Mouse (Mus musculus) embryonic facial prominence, embryonic 15.5 days (tissue): ENCODE measurements around the gene Abcc4. TPM values are rescaled to one million over a fixed set of nuclear protein-coding genes. Genes with fewer than 3 reads are reported as not detected.

Experiments used
- ATAC-seq: fragments of 200-750 bp; cut with Nextera tagmentation; 2 replicates; pipeline ENCODE4 v1.8.0; 2017; ENCODE audit warnings: low read depth, moderate TSS enrichment; ENCODE audit not compliant: insufficient number of reproducible peaks, low FRiP score, low TSS enrichment
- H3K27ac ChIP-seq: fragments of 300-500 bp; sonication (generic); replicated peaks from 2 replicates; pipeline ENCODE4 v1.5.1; 2015; ENCODE audit warnings: mild to moderate bottlenecking, inconsistent platforms
- H3K27me3 ChIP-seq: fragments of 300-500 bp; sonication (generic); 2 replicates; pipeline ENCODE4 v1.6.1; 2015; ENCODE audit warnings: inconsistent platforms
- H3K36me3 ChIP-seq: fragments of 300-500 bp; sonication (generic); 2 replicates; pipeline ENCODE4 v1.6.1; 2015; ENCODE audit warnings: mild to moderate bottlenecking, inconsistent platforms
- H3K4me1 ChIP-seq: fragments of 300-500 bp; sonication (generic); 2 replicates; pipeline ENCODE4 v1.6.1; 2015; ENCODE audit warnings: inconsistent platforms
- H3K4me2 ChIP-seq: fragments of 300-500 bp; sonication (generic); replicated peaks from 2 replicates; pipeline ENCODE4 v1.6.1; 2015; ENCODE audit warnings: mild to moderate bottlenecking, inconsistent platforms
- H3K4me3 ChIP-seq: fragments of 300-500 bp; sonication (generic); replicated peaks from 2 replicates; pipeline ENCODE4 v1.5.1; 2015; ENCODE audit warnings: mild to moderate bottlenecking, inconsistent platforms
- H3K9ac ChIP-seq: fragments of 300-500 bp; sonication (generic); 2 replicates; pipeline ENCODE4 v1.6.1; 2015; ENCODE audit warnings: inconsistent platforms
- H3K9me3 ChIP-seq: fragments of 300-500 bp; sonication (generic); replicated peaks from 2 replicates; pipeline ENCODE4 v1.6.1; 2016; ENCODE audit warnings: inconsistent platforms
- WGBS: fragments of 180-500 bp; shearing (Covaris S2); methylation state at CpG from one replicate; pipeline ENCODE4 v1.1.7; 2015; 5-methylcytosine and 5-hydroxymethylcytosine counted together
- polyA plus RNA-seq: library from polyadenylated mRNA; unstranded; fragments of >200 nt; fragmentation: Nextera tagmentation; extraction: Ambion mirVana; gene quantifications from 2 replicates; pipeline ENCODE4 v1.2.1, GENCODE M21; 2015

The Abcc4 gene
- polyA plus RNA-seq, result 3.2 and 4.3 TPM in 2 replicates

- Histone ChIP-seq H3K4me1 (peaks cover 16% of the 10 kb centered on the region), H3K9me3 (no peaks in the 10 kb centered on the region), H3K27ac (no peak within 1 kb of the TSS), H3K36me3 (no peaks in the 10 kb centered on the region), H3K9ac (peak within 1 kb of the TSS; percentile 16; the same call in 1 of the 2 replicates), H3K27me3 (peaks cover 42% of the 10 kb centered on the region), H3K4me3 (peak within 1 kb of the TSS; percentile 65), H3K4me2 (peak within 1 kb of the TSS; percentile 95)
- under 1% methylated on average over 106 of the region's 106 CpGs for WGBS
- ATAC-seq, result peak; percentile 39; the same call in 1 of the 2 replicates
These were observed at the start of gene Abcc4 for GRCm38 (mm10) chr14:118705808-118706731. Gene Abcc4 (minus strand): TSS chr14:118706219.

- H3K27ac ChIP-seq, result no peak overlapping the region
- 78% methylated on average over 8 of the region's 8 CpGs for WGBS
- ATAC-seq, result no peak
- H3K4me3 ChIP-seq, result no peak overlapping the region
- no peak overlapping the region for H3K9ac ChIP-seq
- no peaks in the 10 kb centered on the region for H3K4me1 ChIP-seq
- no peaks in the 10 kb centered on the region for H3K9me3 ChIP-seq
- no peaks in the 10 kb centered on the region for H3K27me3 ChIP-seq
- no peak overlapping the region for H3K4me2 ChIP-seq
- H3K36me3 ChIP-seq, result no peaks in the 10 kb centered on the region
These were observed 45.3 kb upstream of the Abcc4 start for GRCm38 (mm10) chr14:118751193-118751753.

- no peak for ATAC-seq
- H3K4me3 ChIP-seq, result no peak overlapping the region
- 82% methylated on average over 6 of the region's 6 CpGs for WGBS
These were observed 44.6 kb upstream of the Abcc4 start for GRCm38 (mm10) chr14:118750505-118751192.

GRCm38 (mm10) chr14:118749715-118750114, 43.7 kb upstream of the Abcc4 start:
- H3K27ac ChIP-seq, result no peak overlapping the region
- no peaks in the 10 kb centered on the region for H3K27me3 ChIP-seq
- no peak for ATAC-seq
- H3K9me3 ChIP-seq, result no peaks in the 10 kb centered on the region
- H3K4me1 ChIP-seq, result no peaks in the 10 kb centered on the region
- no peak overlapping the region for H3K9ac ChIP-seq
- no peak overlapping the region for H3K4me2 ChIP-seq
- H3K4me3 ChIP-seq, result no peak overlapping the region
- no peaks in the 10 kb centered on the region for H3K36me3 ChIP-seq
- 51% methylated on average over 4 of the region's 4 CpGs for WGBS

More at GRCm38 (mm10) chr14:118750505-118751192, 44.6 kb upstream of the Abcc4 start:
- H3K4me2 ChIP-seq, result no peak overlapping the region
- no peaks in the 10 kb centered on the region for H3K4me1 ChIP-seq
- no peaks in the 10 kb centered on the region for H3K9me3 ChIP-seq
- no peak overlapping the region for H3K27ac ChIP-seq
- no peak overlapping the region for H3K9ac ChIP-seq
- H3K36me3 ChIP-seq, result no peaks in the 10 kb centered on the region
- H3K27me3 ChIP-seq, result no peaks in the 10 kb centered on the region

GRCm38 (mm10) chr14:118749068-118749467, 43.0 kb upstream of the Abcc4 start:
- WGBS, result 94% methylated on average over 2 of the region's 2 CpGs

GRCm38 (mm10) chr14:118742862-118743261, 36.8 kb upstream of the Abcc4 start:
- H3K27ac ChIP-seq, result no peak overlapping the region
- WGBS, result 60% methylated on average over 5 of the region's 5 CpGs
- ATAC-seq, result no peak

More at GRCm38 (mm10) chr14:118749068-118749467, 43.0 kb upstream of the Abcc4 start:
- H3K9me3 ChIP-seq, result no peaks in the 10 kb centered on the region
- no peak overlapping the region for H3K27ac ChIP-seq
- H3K4me2 ChIP-seq, result no peak overlapping the region
- no peak for ATAC-seq
- H3K4me1 ChIP-seq, result no peaks in the 10 kb centered on the region
- H3K4me3 ChIP-seq, result no peak overlapping the region
- H3K36me3 ChIP-seq, result no peaks in the 10 kb centered on the region
- H3K27me3 ChIP-seq, result no peaks in the 10 kb centered on the region
- H3K9ac ChIP-seq, result no peak overlapping the region

GRCm38 (mm10) chr14:118741780-118742179, 35.8 kb upstream of the Abcc4 start:
- no peaks in the 10 kb centered on the region for H3K27me3 ChIP-seq
- no peak overlapping the region for H3K27ac ChIP-seq
- H3K9me3 ChIP-seq, result no peaks in the 10 kb centered on the region
- no peaks in the 10 kb centered on the region for H3K4me1 ChIP-seq
- H3K4me2 ChIP-seq, result no peak overlapping the region
- no peak overlapping the region for H3K9ac ChIP-seq
- ATAC-seq, result no peak
- no peaks in the 10 kb centered on the region for H3K36me3 ChIP-seq
- H3K4me3 ChIP-seq, result no peak overlapping the region

More at GRCm38 (mm10) chr14:118742862-118743261, 36.8 kb upstream of the Abcc4 start:
- H3K27me3 ChIP-seq, result no peaks in the 10 kb centered on the region
- no peak overlapping the region for H3K9ac ChIP-seq
- no peaks in the 10 kb centered on the region for H3K4me1 ChIP-seq
- no peaks in the 10 kb centered on the region for H3K36me3 ChIP-seq
- no peak overlapping the region for H3K4me3 ChIP-seq
- H3K4me2 ChIP-seq, result no peak overlapping the region
- H3K9me3 ChIP-seq, result no peaks in the 10 kb centered on the region

GRCm38 (mm10) chr14:118737251-118737888, 31.4 kb upstream of the Abcc4 start:
- ATAC-seq, result no peak
- H3K4me3 ChIP-seq, result no peak overlapping the region
- WGBS, result 30% methylated on average over 12 of the region's 12 CpGs
- H3K4me1 ChIP-seq, result no peaks in the 10 kb centered on the region
- H3K4me2 ChIP-seq, result no peak overlapping the region
- no peaks in the 10 kb centered on the region for H3K27me3 ChIP-seq
- H3K36me3 ChIP-seq, result no peaks in the 10 kb centered on the region
- no peak overlapping the region for H3K9ac ChIP-seq
- no peaks in the 10 kb centered on the region for H3K9me3 ChIP-seq
- H3K27ac ChIP-seq, result no peak overlapping the region

GRCm38 (mm10) chr14:118735114-118735513, 29.1 kb upstream of the Abcc4 start:
- no peak overlapping the region for H3K4me2 ChIP-seq
- H3K9me3 ChIP-seq, result no peaks in the 10 kb centered on the region
- 67% methylated on average over 2 of the region's 2 CpGs for WGBS
- no peak overlapping the region for H3K9ac ChIP-seq
- H3K27me3 ChIP-seq, result no peaks in the 10 kb centered on the region
- H3K27ac ChIP-seq, result no peak overlapping the region
- no peak overlapping the region for H3K4me3 ChIP-seq
- ATAC-seq, result no peak
- H3K36me3 ChIP-seq, result no peaks in the 10 kb centered on the region
- no peaks in the 10 kb centered on the region for H3K4me1 ChIP-seq

GRCm38 (mm10) chr14:118733146-118733545, 27.1 kb upstream of the Abcc4 start:
- Histone ChIP-seq H3K9ac (no peak overlapping the region), H3K4me1 (no peaks in the 10 kb centered on the region), H3K9me3 (no peaks in the 10 kb centered on the region), H3K27me3 (no peaks in the 10 kb centered on the region), H3K4me3 (no peak overlapping the region), H3K4me2 (no peak overlapping the region), H3K36me3 (no peaks in the 10 kb centered on the region), H3K27ac (no peak overlapping the region)
- ATAC-seq, result no peak
- 74% methylated on average over 5 of the region's 5 CpGs for WGBS

GRCm38 (mm10) chr14:118730631-118731030, 24.6 kb upstream of the Abcc4 start:
- Histone ChIP-seq H3K9me3 (no peaks in the 10 kb centered on the region), H3K36me3 (no peaks in the 10 kb centered on the region), H3K9ac (no peak overlapping the region), H3K4me3 (no peak overlapping the region), H3K27ac (no peak overlapping the region), H3K27me3 (no peaks in the 10 kb centered on the region), H3K4me1 (no peaks in the 10 kb centered on the region), H3K4me2 (no peak overlapping the region)
- WGBS, result 81% methylated on average over 5 of the region's 5 CpGs
- ATAC-seq, result no peak
